Mouse (Mus musculus) liver, embryonic 14.5 days (tissue): ENCODE measurements around the gene Hps6.

Source experiments
- CTCF ChIP-seq: IDR thresholded peaks from 2 replicates; pipeline ENCODE4 v1.5.1; 2016; ENCODE audit warnings: antibody characterized with exemption, low read depth, control low read depth
- EP300 ChIP-seq: IDR thresholded peaks from 2 replicates; pipeline ENCODE4 v1.6.1; 2016; ENCODE audit warnings: antibody characterized with exemption, low read depth

DNA sequence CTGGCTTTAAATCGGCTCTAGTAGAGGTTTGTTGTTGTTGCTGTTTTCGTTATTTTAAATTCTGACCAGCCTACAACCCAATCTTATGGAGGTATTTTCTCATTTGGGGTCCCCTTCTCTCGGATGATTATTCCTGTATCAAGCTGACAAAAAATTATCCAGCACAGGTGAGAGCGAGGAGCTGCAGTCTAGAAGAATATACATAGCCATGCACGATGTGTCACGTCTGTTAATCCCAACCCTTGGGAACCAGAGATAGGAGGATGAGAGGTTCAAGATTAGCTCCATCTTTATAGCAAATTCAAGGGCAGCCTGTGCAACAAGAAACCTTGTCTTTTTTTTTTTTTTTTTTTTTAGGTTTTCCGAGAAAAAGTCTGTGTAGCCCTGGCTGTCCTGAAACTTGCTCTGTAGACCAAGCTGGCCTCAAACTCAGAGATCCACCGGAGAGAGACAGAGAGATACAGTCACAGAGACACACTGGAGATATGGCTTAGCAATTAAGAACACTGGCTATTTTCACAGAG, 4.6 kb upstream of the Hps6 start:
- TF ChIP-seq CTCF = no peak
- TF ChIP-seq EP300 = no peak
